Mouse (Mus musculus): Measurements from ENCODE around the gene Casp3. TPM values are rescaled to one million over a fixed set of nuclear protein-coding genes. Genes with fewer than 3 reads are reported as not detected.

The Casp3 gene
- polyA plus RNA-seq, 1 experiment from 2014 or later: 57.3 TPM

- DNase-seq (ENCODE audit: low read depth, low spot score) (no peak), ATAC-seq (no peak)
- no peaks in the 10 kb centered on the region for H3K27me3 ChIP-seq
- in situ Hi-C loops (cut with MboI; ENCODE audit: low pct_unique_long_range_greater_than_20kb): no loop called here
- CTCF ChIA-PET: interaction anchor here (1.3 kb wide), 1 partner anchor 12 kb away, joined by 3 read pairs; no protein-coding TSS in a partner anchor
- TF ChIP-seq CTCF (IDR thresholded peaks at IDR 0.05): no peak
- POLR2A ChIA-PET: no interaction called here
Measured at GRCm38 (mm10) chr8:46606930-46607329, 10.2 kb upstream of the Casp3 start.

GRCm38 (mm10) chr8:46611557-46611956, 5.5 kb upstream of the Casp3 start:
- no peak for TF ChIP-seq CTCF (IDR thresholded peaks at IDR 0.05)
- CTCF ChIA-PET: no interaction called here
- H3K27me3 ChIP-seq: no peaks in the 10 kb centered on the region
- POLR2A ChIA-PET: no interaction called here
- no peak for ATAC-seq
- in situ Hi-C loops (cut with MboI; ENCODE audit: low pct_unique_long_range_greater_than_20kb): no loop called here
- DNase-seq (ENCODE audit: low read depth, low spot score): no peak

- no peak for TF ChIP-seq CTCF (IDR thresholded peaks at IDR 0.05)
- ATAC-seq: no peak
- POLR2A ChIA-PET: interaction anchor here (0.5 kb wide), 1 partner anchor 43 kb away, joined by 3 read pairs; no protein-coding TSS in a partner anchor
Measured at GRCm38 (mm10) chr8:46612913-46613312, 4.2 kb upstream of the Casp3 start.

GRCm38 (mm10) chr8:46613377-46613776, 3.7 kb upstream of the Casp3 start:
- in situ Hi-C loops (cut with MboI; ENCODE audit: low pct_unique_long_range_greater_than_20kb): no loop called here
- ChIA-PET CTCF (interaction anchor here (0.7 to 1.7 kb wide), 4 partner anchors 14 to 49 kb away, joined by 3 to 4 read pairs (median 3); no protein-coding TSS in a partner anchor), POLR2A (interaction anchor here (0.5 kb wide), 1 partner anchor 43 kb away, joined by 3 read pairs; no protein-coding TSS in a partner anchor)
- DNase-seq (ENCODE audit: low read depth, low spot score): peak; percentile 58
- TF ChIP-seq CTCF (IDR thresholded peaks at IDR 0.05): no peak
- H3K27me3 ChIP-seq: no peaks in the 10 kb centered on the region
- ATAC-seq: peak; percentile 18

More at GRCm38 (mm10) chr8:46612913-46613312, 4.2 kb upstream of the Casp3 start:
- CTCF ChIA-PET: interaction anchor here (0.7 to 1.7 kb wide), 3 partner anchors 14 to 49 kb away, joined by 3 to 4 read pairs (median 3); no protein-coding TSS in a partner anchor
- in situ Hi-C loops (cut with MboI; ENCODE audit: low pct_unique_long_range_greater_than_20kb): no loop called here
- DNase-seq (ENCODE audit: low read depth, low spot score): no peak
- H3K27me3 ChIP-seq: no peaks in the 10 kb centered on the region

GRCm38 (mm10) chr8:46615936-46616335, 1.2 kb upstream of the Casp3 start:
- in situ Hi-C loops (cut with MboI; ENCODE audit: low pct_unique_long_range_greater_than_20kb): no loop called here
- no peak for TF ChIP-seq CTCF (IDR thresholded peaks at IDR 0.05)
- DNase-seq (ENCODE audit: low read depth, low spot score): no peak
- ChIA-PET CTCF (no interaction called here), POLR2A (no interaction called here)
- no peak for ATAC-seq
- no peaks in the 10 kb centered on the region for H3K27me3 ChIP-seq

GRCm38 (mm10) chr8:46617690-46618620, 864 bp downstream of the Casp3 start:
- CTCF ChIA-PET: interaction anchor here (1.3 kb wide), 2 partner anchors 11 to 21 kb away, joined by 3 to 4 read pairs; no protein-coding TSS in a partner anchor
- TF ChIP-seq CTCF (IDR thresholded peaks at IDR 0.05): no peak
- H3K27me3 ChIP-seq: no peaks in the 10 kb centered on the region
- DNase-seq (ENCODE audit: low read depth, low spot score) (no peak), ATAC-seq (peak; percentile 15)
- POLR2A ChIA-PET: interaction anchor here (0.6 kb wide), 3 partner anchors 13 to 534 kb away, joined by 3 to 4 read pairs (median 3); no protein-coding TSS in a partner anchor
- in situ Hi-C loops (cut with MboI; ENCODE audit: low pct_unique_long_range_greater_than_20kb): no loop called here

- H3K27me3 ChIP-seq: no peaks in the 10 kb centered on the region
- in situ Hi-C loops (cut with MboI; ENCODE audit: low pct_unique_long_range_greater_than_20kb): no loop called here
- CTCF ChIA-PET: interaction anchor here (1.3 kb wide), 1 partner anchor 12 kb away, joined by 3 read pairs; no protein-coding TSS in a partner anchor
- ATAC-seq (no peak), DNase-seq (ENCODE audit: low read depth, low spot score) (no peak)
- no peak for TF ChIP-seq CTCF (IDR thresholded peaks at IDR 0.05)
- POLR2A ChIA-PET: interaction anchor here (0.6 kb wide), 2 partner anchors 45 to 337 kb away, joined by 3 read pairs; no protein-coding TSS in a partner anchor
Measured at GRCm38 (mm10) chr8:46618639-46619320, 1.7 kb downstream of the Casp3 start.

GRCm38 (mm10) chr8:46622446-46623270, 5.6 kb downstream of the Casp3 start:
- CTCF ChIA-PET: no interaction called here
- POLR2A ChIA-PET: interaction anchor here (0.7 kb wide), 1 partner anchor 358 kb away, joined by 4 read pairs; no protein-coding TSS in a partner anchor
- no peak for TF ChIP-seq CTCF (IDR thresholded peaks at IDR 0.05)
- H3K27me3 ChIP-seq: no peaks in the 10 kb centered on the region
- DNase-seq (ENCODE audit: low read depth, low spot score): no peak
- in situ Hi-C loops (cut with MboI; ENCODE audit: low pct_unique_long_range_greater_than_20kb): no loop called here
- ATAC-seq: no peak

- CTCF ChIA-PET: no interaction called here
- DNase-seq (ENCODE audit: low read depth, low spot score) (no peak), ATAC-seq (no peak)
- POLR2A ChIA-PET: no interaction called here
- no peaks in the 10 kb centered on the region for H3K27me3 ChIP-seq
- TF ChIP-seq CTCF (IDR thresholded peaks at IDR 0.05): no peak
- in situ Hi-C loops (cut with MboI; ENCODE audit: low pct_unique_long_range_greater_than_20kb): no loop called here
Measured at GRCm38 (mm10) chr8:46625166-46625565, 8.1 kb downstream of the Casp3 start.

GRCm38 (mm10) chr8:46626642-46627041, 9.6 kb downstream of the Casp3 start:
- TF ChIP-seq CTCF (IDR thresholded peaks at IDR 0.05): no peak
- in situ Hi-C loops (cut with MboI; ENCODE audit: low pct_unique_long_range_greater_than_20kb): no loop called here
- ATAC-seq: no peak
- no peaks in the 10 kb centered on the region for H3K27me3 ChIP-seq
- DNase-seq (ENCODE audit: low read depth, low spot score): no peak
- CTCF ChIA-PET: interaction anchor here (1.1 kb wide), 1 partner anchor 12 kb away, joined by 3 read pairs; no protein-coding TSS in a partner anchor
- POLR2A ChIA-PET: no interaction called here

Measured in Patski (cell line).